Comparison of ENCODE assay signal across 9 mouse cellular contexts in the genomic region with DNA sequence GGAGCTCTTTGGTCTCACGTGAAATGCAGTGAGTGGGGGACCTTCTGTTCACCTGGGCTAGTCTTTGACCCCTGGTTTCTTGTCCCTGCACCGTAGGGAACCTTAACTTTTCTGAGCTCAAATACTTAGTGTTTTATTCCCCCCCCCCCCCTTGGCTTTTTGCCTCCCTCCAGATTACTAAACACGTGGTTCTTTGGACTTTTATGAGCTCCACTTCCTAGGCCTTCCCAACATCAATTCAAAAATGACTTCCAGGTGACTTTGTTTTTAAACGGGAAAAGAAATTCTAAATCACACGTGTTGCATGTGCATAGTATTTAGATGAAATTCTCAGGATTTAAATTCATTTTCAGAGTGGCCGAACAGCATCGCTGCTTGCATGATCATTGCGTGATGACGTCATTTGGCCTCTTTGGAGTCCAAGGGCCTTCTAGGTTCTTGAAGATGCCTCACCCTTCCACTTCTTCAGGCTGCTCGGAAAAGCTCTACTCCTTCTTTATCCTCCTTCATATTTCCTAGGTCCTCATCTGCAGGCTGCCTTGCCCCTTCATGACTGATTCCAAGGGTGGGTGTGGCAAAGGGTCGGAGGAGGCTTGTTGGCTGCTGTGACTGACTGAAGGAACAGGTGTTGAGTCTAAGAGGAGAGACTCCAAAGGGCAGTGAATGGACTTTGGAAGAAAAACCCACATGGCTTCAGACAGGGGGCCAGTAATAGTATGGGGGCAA. TPM values are rescaled to one million over a fixed set of nuclear protein-coding genes. Genes with fewer than 3 reads are reported as not detected.
DNase-seq lines count a peak whose midpoint lies in the region; ATAC-seq and TF ChIP-seq lines count a peak whose summit lies in the region.
"Had no signal": no experiment of that assay in that cellular context is flagged by ENCODE, and none has a peak within 500 bp of the region (broad histone marks: within the 10 kb centered on the region; RNA-seq: fewer than 3 reads in every experiment).

No protein-coding gene starts in this region.

- no peak for TF ChIP-seq CTCF in small intestine, adult 2 months (IDR thresholded peaks at IDR 0.05; ENCODE audit: extremely low read depth, insufficient read length, insufficient replicate concordance, low read depth, low read length)

- H3K36me3 ChIP-seq in liver, embryonic 11.5 days (ENCODE audit: control insufficient read depth, insufficient read depth, low read length) = no peaks in the 10 kb centered on the region
- H3K36me3 ChIP-seq in forebrain, embryonic 13.5 days (ENCODE audit: poor library complexity, severe bottlenecking) = no peaks in the 10 kb centered on the region
- H3K36me3 ChIP-seq in limb, embryonic 13.5 days = no peaks in the 10 kb centered on the region
- no peaks in the 10 kb centered on the region for H3K36me3 ChIP-seq in small intestine, adult 2 months (ENCODE audit: control insufficient read depth, insufficient read depth, low read length)

- no peak for DNase-seq in liver, embryonic 11.5 days (ENCODE audit: low spot score)
- DNase-seq in liver = no peak
- no peak for DNase-seq in adrenal gland, adult 2 months
- no peak for DNase-seq in gastrocnemius, postnatal 36 days

- H3K4me1 ChIP-seq in liver, embryonic 11.5 days (replicated peaks; ENCODE audit: control insufficient read depth, insufficient read depth, low read length) = no peaks in the 10 kb centered on the region
- H3K4me1 ChIP-seq in forebrain, embryonic 13.5 days = peaks cover 12% of the 10 kb centered on the region
- H3K4me1 ChIP-seq in limb, embryonic 13.5 days = peaks cover 51% of the 10 kb centered on the region
- peaks cover 6% of the 10 kb centered on the region for H3K4me1 ChIP-seq in small intestine, adult 2 months (ENCODE audit: control insufficient read depth, insufficient read depth, insufficient read length, low read length)

- 63% methylated on average over 11 of the region's 11 CpGs for WGBS in liver, embryonic 11.5 days
- WGBS in forebrain, embryonic 13.5 days = 67% methylated on average over 11 of the region's 11 CpGs
- 25% methylated on average over 11 of the region's 11 CpGs for WGBS in limb, embryonic 13.5 days
- 43% methylated on average over 11 of the region's 11 CpGs for WGBS in small intestine, adult 2 months

- intact Hi-C loops in gastrocnemius, postnatal 36 days (cut with DNase I) = no loop called here

- TF ChIP-seq POLR2A in small intestine, adult 2 months (IDR thresholded peaks at IDR 0.05; ENCODE audit: low read depth, low read length) = no peak

- H3K27me3 ChIP-seq in liver, embryonic 11.5 days (replicated peaks; ENCODE audit: control insufficient read depth, insufficient read depth, low read length) = peaks cover 23% of the 10 kb centered on the region
- peaks cover 13% of the 10 kb centered on the region for H3K27me3 ChIP-seq in forebrain, embryonic 13.5 days
- H3K27me3 ChIP-seq in limb, embryonic 13.5 days = no peaks in the 10 kb centered on the region
- peaks cover 16% of the 10 kb centered on the region for H3K27me3 ChIP-seq in small intestine, adult 2 months (ENCODE audit: control insufficient read depth, insufficient read depth, low read length)
- H3K27me3 ChIP-seq: Patski had no signal

- H3K9ac ChIP-seq in liver, embryonic 11.5 days (ENCODE audit: low read depth, low read length) = peak overlapping the region; percentile 68
- H3K9ac ChIP-seq in forebrain, embryonic 13.5 days = peak overlapping the region; percentile 73; the same call in 1 of the 2 replicates
- H3K9ac ChIP-seq in limb, embryonic 13.5 days = peak overlapping the region; percentile 90

- ATAC-seq in liver, embryonic 11.5 days (replicated peaks; ENCODE audit: low FRiP score) = no peak
- no peak for ATAC-seq in forebrain, embryonic 13.5 days
- ATAC-seq in limb, embryonic 13.5 days (ENCODE audit: low FRiP score, low read depth) = peak; percentile 62
- ATAC-seq in erythroblast, adult 5-6 weeks (replicated peaks; ENCODE audit: low FRiP score, poor library complexity, severe bottlenecking) = no peak
- ATAC-seq: Patski had no signal

- H3K4me3 ChIP-seq in liver, embryonic 11.5 days (ENCODE audit: low read depth, low read length) = peak overlapping the region; percentile 57
- peak overlapping the region; percentile 59 for H3K4me3 ChIP-seq in forebrain, embryonic 13.5 days
- peak overlapping the region; percentile 70 for H3K4me3 ChIP-seq in limb, embryonic 13.5 days
- peak overlapping the region; percentile 37; the same call in 1 of the 2 replicates for H3K4me3 ChIP-seq in small intestine, adult 2 months (ENCODE audit: low read depth, low read length)

- H3K4me2 ChIP-seq in liver, embryonic 11.5 days = peak overlapping the region; percentile 83
- peak overlapping the region; percentile 95 for H3K4me2 ChIP-seq in forebrain, embryonic 13.5 days
- peak overlapping the region; percentile 71 for H3K4me2 ChIP-seq in limb, embryonic 13.5 days (replicated peaks)

- H3K9me3 ChIP-seq in liver, embryonic 11.5 days (ENCODE audit: control insufficient read depth, low read length) = no peaks in the 10 kb centered on the region
- H3K9me3 ChIP-seq in forebrain, embryonic 13.5 days (replicated peaks) = no peaks in the 10 kb centered on the region
- H3K9me3 ChIP-seq in limb, embryonic 13.5 days = no peaks in the 10 kb centered on the region

- no peak overlapping the region for H3K27ac ChIP-seq in liver, embryonic 11.5 days (ENCODE audit: low read depth, low read length)
- H3K27ac ChIP-seq in forebrain, embryonic 13.5 days = no peak overlapping the region
- H3K27ac ChIP-seq in limb, embryonic 13.5 days = peak overlapping the region; percentile 93
- no peak overlapping the region for H3K27ac ChIP-seq in small intestine, adult 2 months (ENCODE audit: insufficient read depth, low read depth, low read length)

RNA-seq across cellular contexts. Expression of a gene that starts 0.9 kb away (rescaled TPM):
- 1.0 and 1.2 TPM in 2 replicates for polyA plus RNA-seq in liver, embryonic 11.5 days (2014; fragmentation: Nextera tagmentation; extraction: Ambion mirVana)
- polyA plus RNA-seq in forebrain, embryonic 13.5 days (2015; fragmentation: Nextera tagmentation; extraction: Ambion mirVana) = 0.75 and 0.89 TPM in 2 replicates
- polyA plus RNA-seq in limb, embryonic 13.5 days (2015; fragmentation: Nextera tagmentation; extraction: Ambion mirVana) = 9.5 and 10.2 TPM in 2 replicates
- polyA plus RNA-seq in small intestine, adult 2 months (2012; rRNA removed) = 0.09 and 0.10 TPM in 2 replicates
- total RNA-seq in erythroblast, adult 5-6 weeks (2015; ENCODE audit: low replicate concordance) = not detected in 2 replicates
- total RNA-seq in erythroblast, adult 5-6 weeks (2017; ENCODE audit: low replicate concordance) = not detected in 2 replicates
- under 1 TPM; 0.69 to 0.98 TPM for total RNA-seq in adrenal gland, adult 2 months (2021)
- polyA plus RNA-seq in adrenal gland, adult 2 months (2012; rRNA removed) = 0.48 TPM in 2 replicates
- total RNA-seq in gastrocnemius, postnatal 36 days (2021) = 1 to 10 TPM in 1 of 2 experiments, under 1 TPM in 1; 0.69 to 1.4 TPM
